Mouse (Mus musculus) kidney, postnatal 36 days (tissue): ENCODE results near the gene Olfr1220.

Experiments
- DNase-seq, 2 experiments: peaks; one replicate each; pipeline ENCODE4 v3.0.0; 2021 to 2022; ENCODE audit warnings: mixed read lengths in 2 of 2

Olfr1220 gene

GRCm38 (mm10) chr2:89106735-89107134, at the start of gene Olfr1220:
Gene Olfr1220, minus strand, starts transcription at chr2:89106835.
- no peak for DNase-seq

- DNase-seq, result no peak
These were observed 44.8 kb upstream of the Olfr1220 start, which contains the start of gene Olfr1223 for GRCm38 (mm10) chr2:89151460-89151859. Gene Olfr1223, minus strand, starts transcription at chr2:89151560.

- DNase-seq, result no peak
These were observed 26.3 kb upstream of the Olfr1220 start, which contains the start of gene Olfr1222 for GRCm38 (mm10) chr2:89132954-89133353. Gene Olfr1222, minus strand, starts transcription at chr2:89133054.

GRCm38 (mm10) chr2:89117183-89117582, 10.5 kb upstream of the Olfr1220 start, which contains the start of gene Olfr1221:
Gene Olfr1221, minus strand, starts transcription at chr2:89117283.
- no peak for DNase-seq

- DNase-seq, result no peak
These were observed 984 bp downstream of the Olfr1220 start for GRCm38 (mm10) chr2:89105651-89106050.

GRCm38 (mm10) chr2:89093848-89094247, 12.8 kb downstream of the Olfr1220 start:
- DNase-seq, result no peak

- DNase-seq, result no peak
These were observed 23.2 kb downstream of the Olfr1220 start, which contains the start of gene Olfr1219 for GRCm38 (mm10) chr2:89083413-89083812. Gene Olfr1219, minus strand, starts transcription at chr2:89083513.

GRCm38 (mm10) chr2:89081487-89081886, 25.1 kb downstream of the Olfr1220 start:
- no peak for DNase-seq

- no peak for DNase-seq
These were observed 45.5 kb downstream of the Olfr1220 start, which contains the start of gene Olfr1218 for GRCm38 (mm10) chr2:89061087-89061486. Gene Olfr1218, minus strand, starts transcription at chr2:89061187.
